Mouse (Mus musculus): ENCODE results near the gene Polr2l. TPM values are rescaled to one million over a fixed set of nuclear protein-coding genes. Genes with fewer than 3 reads are reported as not detected.

Gene Polr2l
- total RNA-seq, 2 experiments from 2014 or later: 42.8 to 44.9 TPM

GRCm38 (mm10) chr7:141484186-141485120, 9.5 kb upstream of the Polr2l start:
- no peak for DNase-seq

- DNase-seq: no peak
These were observed 8.3 kb upstream of the Polr2l start for GRCm38 (mm10) chr7:141483114-141483653.

GRCm38 (mm10) chr7:141482531-141483024, 7.6 kb upstream of the Polr2l start:
- DNase-seq: no peak

GRCm38 (mm10) chr7:141481498-141482401, 6.8 kb upstream of the Polr2l start:
- DNase-seq: peak in 1 of 2 experiments; percentile 52

GRCm38 (mm10) chr7:141480842-141481497, 6.0 kb upstream of the Polr2l start:
- DNase-seq: peak; percentile 66 to 71

GRCm38 (mm10) chr7:141478270-141478748, 3.4 kb upstream of the Polr2l start:
- DNase-seq: no peak

GRCm38 (mm10) chr7:141477578-141478269, 2.8 kb upstream of the Polr2l start:
- no peak for DNase-seq

GRCm38 (mm10) chr7:141476981-141477370, 2.0 kb upstream of the Polr2l start:
- no peak for DNase-seq

- DNase-seq: no peak
These were observed 1.5 kb upstream of the Polr2l start for GRCm38 (mm10) chr7:141476226-141476980.

GRCm38 (mm10) chr7:141475805-141476158, 850 bp upstream of the Polr2l start:
- no peak for DNase-seq

- no peak for DNase-seq
These were observed 772 bp downstream of the Polr2l start for GRCm38 (mm10) chr7:141474160-141474559.

GRCm38 (mm10) chr7:141472763-141473162, 2.2 kb downstream of the Polr2l start:
- no peak for DNase-seq

- DNase-seq: no peak
These were observed 2.7 kb downstream of the Polr2l start for GRCm38 (mm10) chr7:141472226-141472625.

- DNase-seq: no peak
These were observed 3.7 kb downstream of the Polr2l start for GRCm38 (mm10) chr7:141471236-141471635.

GRCm38 (mm10) chr7:141470637-141470944, 4.3 kb downstream of the Polr2l start:
- DNase-seq: no peak

- DNase-seq: no peak
These were observed 4.9 kb downstream of the Polr2l start for GRCm38 (mm10) chr7:141469901-141470636.

- DNase-seq: no peak
These were observed 5.6 kb downstream of the Polr2l start for GRCm38 (mm10) chr7:141469352-141469751.

- DNase-seq: peak in 1 of 2 experiments; percentile 57
These were observed 6.3 kb downstream of the Polr2l start for GRCm38 (mm10) chr7:141468522-141469211.

GRCm38 (mm10) chr7:141468164-141468521, 6.8 kb downstream of the Polr2l start:
- DNase-seq: no peak
